Mouse (Mus musculus): ENCODE measurements around the gene Rps21. TPM values are rescaled to one million over a fixed set of nuclear protein-coding genes. Genes with fewer than 3 reads are reported as not detected.
"Not testable (repeated sequence)": the region's sequence is repeated elsewhere in the genome, so short reads cannot be mapped to it uniquely, and the experiment has no call there.

Gene Rps21
- polyA plus RNA-seq, 1 experiment from 2014 or later = 560 TPM

DNA sequence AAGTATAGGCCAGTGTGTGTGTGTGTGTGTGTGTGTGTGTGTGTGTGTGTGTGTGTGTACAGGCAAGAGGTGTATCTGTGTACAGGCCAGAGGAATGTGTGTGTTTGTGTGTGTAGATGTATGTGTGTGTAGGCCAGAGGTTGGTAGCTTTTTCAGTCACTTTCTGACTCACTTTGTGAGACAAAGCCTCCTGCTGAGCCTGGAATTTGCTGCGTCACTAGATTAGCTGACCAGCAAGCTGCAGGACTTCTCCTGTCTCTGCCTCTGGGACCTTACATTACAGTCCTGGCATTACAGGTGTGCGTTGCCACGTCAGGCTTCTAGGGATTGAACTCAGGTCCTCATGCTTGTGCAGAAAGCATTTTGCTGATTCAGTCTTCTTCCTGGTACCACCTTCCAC is 5.3 kb upstream of the Rps21 start:
- H3K4me1 ChIP-seq = peaks cover 29% of the 10 kb centered on the region
- WGBS = 38% methylated on average over 3 of the region's 3 CpGs

DNA sequence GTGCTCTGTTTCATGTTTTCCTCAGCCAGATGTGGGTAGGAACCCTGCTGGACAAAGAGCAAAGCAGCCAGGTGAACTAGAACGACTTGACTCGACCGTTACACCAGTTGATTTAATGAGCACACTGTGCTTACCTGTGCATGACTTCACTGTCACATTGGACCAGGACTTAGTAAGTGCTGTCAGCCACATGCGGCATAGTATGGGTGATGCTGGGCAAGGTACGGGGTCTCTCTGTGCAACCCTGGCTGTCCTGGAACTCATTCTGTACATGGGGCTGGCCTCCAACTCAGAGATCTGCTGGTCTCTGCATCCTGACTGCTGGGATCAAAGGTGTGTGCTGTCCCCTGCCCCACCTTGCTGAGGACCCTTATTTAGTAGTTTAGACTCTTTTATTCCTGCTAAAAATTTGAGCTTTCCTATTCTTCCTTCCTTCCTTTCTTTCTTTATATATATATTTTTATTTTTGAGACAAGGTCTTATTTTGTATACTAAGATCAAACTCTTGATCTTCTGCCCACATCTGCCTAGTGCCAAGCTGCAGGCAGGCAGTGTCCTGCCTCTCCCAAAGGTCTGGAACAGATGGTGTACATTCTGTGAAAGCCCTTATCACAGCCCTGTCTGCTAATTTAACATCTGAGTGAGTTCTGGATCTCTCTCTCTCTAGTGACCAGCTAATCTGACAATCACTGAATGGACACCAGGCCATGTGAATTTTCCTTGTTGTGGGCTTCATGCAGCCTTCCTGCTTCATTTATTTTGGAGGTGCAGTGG is 2.6 kb upstream of the Rps21 start:
- peaks cover 39% of the 10 kb centered on the region for H3K4me1 ChIP-seq
- H3K36me3 ChIP-seq (replicated peaks) = peaks cover 21% of the 10 kb centered on the region
- H3K9me3 ChIP-seq = no peaks in the 10 kb centered on the region
- DNase-seq (ENCODE audit: extremely low spot score, low spot score) = no peak
- H3K4me3 ChIP-seq = no peak overlapping the region
- H3K27me3 ChIP-seq (ENCODE audit: poor library complexity, severe bottlenecking) = no peaks in the 10 kb centered on the region
- H3K27ac ChIP-seq = no peak overlapping the region
- 91% methylated on average over 5 of the region's 5 CpGs for WGBS

More for the DNA sequence above, 5.3 kb upstream of the Rps21 start:
- no peaks in the 10 kb centered on the region for H3K36me3 ChIP-seq (replicated peaks)
- no peak overlapping the region for H3K4me3 ChIP-seq
- no peak for DNase-seq (ENCODE audit: extremely low spot score, low spot score)
- H3K27ac ChIP-seq = no peak overlapping the region
- H3K9me3 ChIP-seq = no peaks in the 10 kb centered on the region
- no peaks in the 10 kb centered on the region for H3K27me3 ChIP-seq (ENCODE audit: poor library complexity, severe bottlenecking)

DNA sequence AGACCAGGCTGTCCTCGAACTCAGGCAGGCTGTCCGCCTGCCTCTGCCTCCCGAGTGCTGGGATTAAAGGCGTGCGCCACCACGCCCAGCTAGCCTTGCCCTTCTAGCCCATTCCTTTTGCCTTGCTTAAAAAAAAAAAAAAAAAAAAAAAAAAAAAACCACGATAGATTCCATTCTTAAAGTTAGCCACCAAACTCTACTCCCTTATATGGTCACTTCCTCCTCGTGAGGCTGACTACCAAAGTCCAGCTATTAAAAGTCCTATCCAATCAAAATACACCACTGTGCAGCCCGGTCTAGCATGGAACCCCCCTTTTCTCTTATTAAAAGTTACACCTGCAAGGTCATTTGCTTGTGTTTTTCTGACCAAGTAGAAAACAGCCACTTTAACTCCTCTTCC is 1.5 kb upstream of the Rps21 start:
- Histone ChIP-seq H3K4me1 (peaks cover 38% of the 10 kb centered on the region), H3K9me3 (no peaks in the 10 kb centered on the region), H3K27ac (peak overlapping the region; percentile 94), H3K4me3 (peak overlapping the region; percentile 91), H3K27me3 (ENCODE audit: poor library complexity, severe bottlenecking) (no peaks in the 10 kb centered on the region), H3K36me3 (replicated peaks) (peaks cover 32% of the 10 kb centered on the region)
- no peak for DNase-seq (ENCODE audit: extremely low spot score, low spot score)
- 94% methylated on average over 9 of the region's 9 CpGs for WGBS

DNA sequence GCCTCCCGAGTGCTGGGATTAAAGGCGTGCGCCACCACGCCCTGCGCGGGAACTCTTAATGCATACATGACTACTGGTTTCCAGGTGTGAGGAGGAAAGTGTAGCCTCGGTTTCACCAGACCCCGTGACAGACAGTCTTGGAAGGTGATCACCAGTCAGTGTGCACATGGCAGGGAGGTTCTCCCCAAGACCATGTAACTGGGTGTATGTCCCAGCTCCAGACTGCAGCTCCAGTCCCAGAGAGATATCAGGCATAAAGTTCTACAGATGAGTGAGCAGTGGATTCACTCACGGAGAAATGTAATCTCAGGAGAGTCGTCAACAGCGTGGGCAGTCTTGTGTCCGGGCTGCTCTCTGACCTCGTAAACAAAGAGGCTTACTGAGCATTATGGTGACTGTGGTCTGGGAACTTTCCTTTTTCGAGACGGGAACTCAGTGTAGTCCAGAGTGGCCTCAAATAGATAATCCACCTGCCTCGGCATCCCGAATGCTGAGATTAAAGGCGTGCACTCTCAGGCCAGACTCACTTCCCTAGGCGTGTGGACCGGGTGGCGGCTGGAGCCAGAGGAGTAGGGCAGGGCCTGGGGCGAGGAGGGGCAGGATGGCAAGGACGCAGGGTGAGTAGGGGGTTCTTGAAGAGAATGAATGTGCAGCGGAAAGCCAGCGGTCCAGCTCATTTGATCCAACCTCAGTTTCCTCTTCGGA is 729 bp upstream of the Rps21 start:
- no peak for DNase-seq (ENCODE audit: extremely low spot score, low spot score)
- H3K9me3 ChIP-seq = no peaks in the 10 kb centered on the region
- WGBS = 26% methylated on average over 26 of the region's 26 CpGs
- H3K27me3 ChIP-seq (ENCODE audit: poor library complexity, severe bottlenecking) = no peaks in the 10 kb centered on the region
- H3K36me3 ChIP-seq (replicated peaks) = peaks cover 40% of the 10 kb centered on the region
- peaks cover 32% of the 10 kb centered on the region for H3K4me1 ChIP-seq
- peak overlapping the region; percentile 94 for H3K27ac ChIP-seq
- H3K4me3 ChIP-seq = peak overlapping the region; percentile 91

DNA sequence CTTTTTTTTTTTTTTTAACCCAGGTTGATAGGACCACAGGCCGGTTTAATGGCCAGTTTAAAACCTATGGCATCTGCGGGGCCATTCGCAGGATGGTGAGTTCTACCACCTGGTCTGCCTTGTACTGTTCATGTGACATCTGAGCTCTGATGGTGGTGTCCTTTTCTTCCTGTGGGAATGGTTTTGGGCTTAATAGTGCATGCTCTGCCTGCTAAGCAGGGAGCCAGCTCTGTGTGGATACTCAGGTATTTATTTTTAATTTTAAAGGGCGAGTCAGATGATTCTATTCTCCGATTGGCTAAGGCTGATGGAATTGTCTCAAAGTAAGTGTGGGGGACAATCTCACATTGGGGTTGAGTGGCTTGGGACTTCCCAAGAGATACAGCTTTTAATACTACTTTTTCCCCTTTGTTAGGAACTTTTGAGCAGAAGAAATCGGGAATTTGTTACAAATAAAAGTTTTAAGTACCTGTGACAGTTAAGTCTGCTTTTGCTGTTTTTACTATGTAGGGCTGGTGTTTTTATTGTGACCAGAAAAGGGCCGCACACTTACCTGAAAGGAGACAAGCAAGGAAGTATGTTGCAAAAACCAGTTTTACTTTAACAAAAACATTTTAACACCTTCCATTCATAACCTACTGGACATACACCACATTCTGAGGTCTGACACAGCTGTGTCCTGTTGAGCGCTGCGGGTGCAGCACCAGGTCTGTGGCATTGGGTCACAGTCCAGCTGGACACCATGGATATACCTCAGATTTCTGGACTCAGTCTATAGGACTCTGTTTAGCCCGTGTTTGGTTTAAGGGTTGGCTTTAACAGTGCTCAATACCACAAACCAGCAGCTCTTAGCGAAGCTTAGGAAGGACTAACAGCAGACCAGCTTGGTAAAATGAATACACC is 1.0 kb downstream of the Rps21 start:
- Histone ChIP-seq H3K4me3 (peak overlapping the region; percentile 91), H3K27ac (peak overlapping the region; percentile 94), H3K36me3 (replicated peaks) (peaks cover 57% of the 10 kb centered on the region), H3K9me3 (no peaks in the 10 kb centered on the region), H3K27me3 (ENCODE audit: poor library complexity, severe bottlenecking) (no peaks in the 10 kb centered on the region), H3K4me1 (peaks cover 26% of the 10 kb centered on the region)
- WGBS = 55% methylated on average over 11 of the region's 11 CpGs
- no peak for DNase-seq (ENCODE audit: extremely low spot score, low spot score)

DNA sequence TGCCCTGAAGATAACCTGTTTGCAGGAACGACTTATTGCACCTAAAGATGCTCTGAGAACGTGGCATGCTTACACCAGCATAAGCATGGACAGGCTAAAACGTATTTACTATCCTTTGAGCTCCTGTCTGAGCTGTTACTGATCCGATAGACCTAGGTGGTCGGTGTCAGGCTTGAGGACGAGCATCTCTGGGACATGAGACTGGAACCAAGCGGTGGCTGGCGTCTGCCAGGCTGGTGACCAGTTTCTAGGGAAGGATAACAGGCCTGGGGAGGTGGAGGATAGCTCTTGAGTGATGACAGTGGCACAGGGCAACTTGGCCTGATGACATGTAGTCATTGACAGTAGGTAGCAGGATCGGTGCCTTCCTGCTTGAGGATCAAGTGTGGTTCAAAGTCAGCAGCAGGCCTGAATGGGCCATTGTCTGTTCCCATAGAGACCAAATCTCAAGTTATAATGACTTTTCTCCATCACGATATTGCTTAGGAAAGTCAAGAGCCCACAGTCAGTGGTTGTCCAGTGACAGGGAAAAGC is 1.8 kb downstream of the Rps21 start:
- DNase-seq (ENCODE audit: extremely low spot score, low spot score); H3K9me3 ChIP-seq; H3K27me3 ChIP-seq (ENCODE audit: poor library complexity, severe bottlenecking); H3K27ac ChIP-seq; H3K4me3 ChIP-seq: not testable (repeated sequence)
- peaks cover 65% of the 10 kb centered on the region for H3K36me3 ChIP-seq (replicated peaks)
- 82% methylated on average over 10 of the region's 10 CpGs for WGBS
- peaks cover 26% of the 10 kb centered on the region for H3K4me1 ChIP-seq

DNA sequence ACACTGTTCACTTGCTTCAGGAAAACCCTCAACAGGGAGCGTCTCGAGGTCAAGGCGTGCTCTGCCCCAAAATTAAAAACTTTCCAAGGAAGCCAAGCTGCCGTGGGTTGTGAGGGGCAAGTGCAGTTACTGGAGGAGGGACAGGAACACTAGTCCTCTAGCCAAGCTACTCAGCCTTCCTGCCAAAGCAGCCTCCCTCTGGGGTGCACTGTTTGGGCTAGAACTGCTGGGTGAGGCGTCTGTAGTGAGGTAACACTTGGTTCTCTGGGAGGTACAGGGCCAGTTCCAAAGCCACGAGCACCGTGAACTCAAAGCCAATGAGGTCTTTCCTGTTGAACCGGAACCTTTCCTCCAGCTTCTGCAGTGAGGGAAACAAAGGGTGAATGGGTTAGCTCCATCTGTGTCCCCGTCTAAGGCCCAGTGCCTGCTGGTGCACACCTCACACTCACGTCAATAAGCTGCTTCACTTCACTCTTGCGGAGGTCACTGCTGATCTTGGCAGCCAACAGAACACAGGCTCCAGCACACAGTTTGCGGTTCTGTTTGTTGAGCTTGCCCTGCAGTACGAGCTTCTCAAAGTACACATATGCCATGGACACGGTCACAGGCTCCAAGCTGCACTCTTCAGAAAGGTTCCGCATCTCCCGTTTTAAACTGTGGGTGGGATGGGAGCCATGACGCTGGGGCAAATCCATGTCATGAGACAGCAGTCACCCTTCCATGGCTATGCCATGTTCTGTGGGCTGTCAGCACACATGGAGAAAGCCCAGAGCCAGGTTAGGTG is 2.8 kb downstream of the Rps21 start:
- Histone ChIP-seq H3K36me3 (replicated peaks) (peaks cover 73% of the 10 kb centered on the region), H3K4me1 (peaks cover 26% of the 10 kb centered on the region)
- not testable (repeated sequence) for H3K27ac ChIP-seq; H3K4me3 ChIP-seq; H3K27me3 ChIP-seq (ENCODE audit: poor library complexity, severe bottlenecking); H3K9me3 ChIP-seq; DNase-seq (ENCODE audit: extremely low spot score, low spot score)
- WGBS = 77% methylated on average over 17 of the region's 17 CpGs

DNA sequence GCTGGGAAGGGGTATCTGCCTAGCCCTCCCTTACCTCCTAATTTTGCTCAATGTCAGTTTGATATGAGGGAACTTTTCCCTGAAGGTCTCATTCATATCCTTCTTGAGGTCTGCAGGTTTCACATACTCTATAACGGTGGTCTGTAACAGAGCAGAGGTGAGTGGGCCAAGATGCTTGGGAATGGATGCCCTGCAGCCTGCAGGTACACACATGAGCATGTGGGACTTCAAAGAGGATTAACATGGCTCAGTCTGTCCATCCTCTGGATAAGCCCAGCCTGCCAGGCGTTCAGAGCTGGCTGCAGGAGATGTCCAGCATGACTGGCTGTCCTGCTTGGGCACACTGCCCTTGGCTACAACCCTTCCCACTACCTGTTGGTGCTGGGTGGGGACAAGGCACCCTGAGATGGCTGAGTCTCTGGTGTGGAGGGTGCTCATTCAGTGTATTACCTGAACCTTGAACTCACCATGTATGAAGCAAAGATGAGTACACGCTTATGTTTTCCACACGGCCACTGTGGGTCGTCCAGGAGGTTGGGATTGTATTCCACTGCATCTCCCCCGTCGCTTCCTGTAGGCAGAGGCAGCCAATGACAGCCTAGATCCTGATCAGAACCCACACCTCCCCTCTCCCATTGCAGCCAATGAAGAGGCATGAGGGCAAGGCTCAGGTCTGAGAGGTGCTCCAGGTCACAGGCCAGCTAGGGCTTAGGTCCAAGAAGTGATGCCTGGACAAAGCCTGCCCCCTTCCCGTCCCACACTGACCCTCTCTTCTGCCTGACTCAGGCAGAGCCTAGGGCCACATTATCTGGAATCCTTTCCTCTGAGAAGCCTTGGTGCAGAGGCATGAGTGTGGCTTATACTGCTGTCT is 3.7 kb downstream of the Rps21 start:
- WGBS = 70% methylated on average over 8 of the region's 8 CpGs
- Histone ChIP-seq H3K36me3 (replicated peaks) (peaks cover 73% of the 10 kb centered on the region), H3K27me3 (ENCODE audit: poor library complexity, severe bottlenecking) (no peaks in the 10 kb centered on the region), H3K27ac (no peak overlapping the region), H3K9me3 (no peaks in the 10 kb centered on the region), H3K4me1 (peaks cover 24% of the 10 kb centered on the region), H3K4me3 (no peak overlapping the region)
- DNase-seq (ENCODE audit: extremely low spot score, low spot score) = no peak

DNA sequence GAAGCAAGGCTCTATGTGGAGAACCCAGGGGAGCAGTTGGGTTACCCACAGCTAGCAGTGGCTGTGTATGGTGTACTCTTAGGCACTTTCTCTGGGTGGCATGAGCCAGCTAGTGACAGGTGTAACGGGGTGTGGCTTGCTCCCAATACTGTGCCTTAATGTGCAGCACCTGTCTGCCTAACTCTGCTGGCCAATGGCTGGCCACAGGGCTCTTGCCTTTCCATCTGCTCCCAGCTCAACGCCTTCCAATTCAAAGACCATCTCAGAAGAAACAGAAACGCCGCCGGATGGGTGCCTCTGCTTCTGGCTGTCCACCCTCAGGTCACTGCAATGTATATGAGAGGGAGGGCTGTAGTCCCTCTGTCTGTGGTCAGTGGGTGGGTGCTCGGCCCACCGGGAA is 4.7 kb downstream of the Rps21 start:
- H3K4me1 ChIP-seq = peaks cover 15% of the 10 kb centered on the region
- 94% methylated on average over 7 of the region's 7 CpGs for WGBS
- no peaks in the 10 kb centered on the region for H3K27me3 ChIP-seq (ENCODE audit: poor library complexity, severe bottlenecking)
- no peak overlapping the region for H3K4me3 ChIP-seq
- no peak for DNase-seq (ENCODE audit: extremely low spot score, low spot score)
- H3K9me3 ChIP-seq = no peaks in the 10 kb centered on the region
- H3K36me3 ChIP-seq (replicated peaks) = peaks cover 83% of the 10 kb centered on the region
- H3K27ac ChIP-seq = no peak overlapping the region

DNA sequence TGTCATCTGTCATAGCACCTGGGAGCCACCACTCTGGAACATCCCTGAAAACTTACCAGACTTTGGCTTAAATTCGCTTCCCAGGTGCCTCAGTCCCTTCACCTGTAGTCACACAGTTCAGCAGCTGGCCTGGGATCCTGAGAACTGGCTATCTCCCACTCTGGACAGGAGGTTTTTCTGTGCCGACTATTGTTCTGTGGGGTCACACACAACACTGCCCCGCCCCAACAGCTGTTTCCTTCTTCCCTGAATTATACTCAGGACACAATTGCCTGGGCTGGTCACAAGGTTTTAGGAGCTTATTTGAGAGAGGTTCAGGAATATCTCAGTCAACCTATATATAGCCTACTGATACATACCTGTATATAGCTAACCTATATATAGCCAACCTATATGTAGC is 5.3 kb downstream of the Rps21 start:
- WGBS = 88% methylated on average over 3 of the region's 3 CpGs
- Histone ChIP-seq H3K4me1 (peaks cover 15% of the 10 kb centered on the region), H3K36me3 (replicated peaks) (peaks cover 88% of the 10 kb centered on the region), H3K27ac (no peak overlapping the region), H3K27me3 (ENCODE audit: poor library complexity, severe bottlenecking) (no peaks in the 10 kb centered on the region), H3K9me3 (no peaks in the 10 kb centered on the region), H3K4me3 (no peak overlapping the region)
- no peak for DNase-seq (ENCODE audit: extremely low spot score, low spot score)

DNA sequence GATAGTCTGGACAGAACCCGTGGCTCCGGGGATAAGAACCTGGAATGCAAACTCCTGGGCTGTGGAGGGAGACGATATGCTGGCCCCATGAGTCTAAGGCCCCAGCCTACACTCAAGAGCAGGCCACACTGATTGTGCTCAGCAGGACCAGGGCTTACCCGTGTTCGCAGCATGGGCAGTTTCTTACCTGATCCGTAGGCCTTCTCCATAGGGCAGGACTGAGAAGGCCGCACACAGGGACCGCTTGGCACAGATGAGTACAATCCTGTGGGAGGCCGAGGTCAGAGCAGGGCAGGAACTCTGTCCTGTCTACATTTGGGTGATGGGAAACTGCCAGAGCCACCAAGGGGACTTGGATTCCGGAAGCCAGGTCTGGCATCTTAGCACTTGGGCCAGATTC is 5.7 kb downstream of the Rps21 start:
- H3K36me3 ChIP-seq (replicated peaks) = peaks cover 88% of the 10 kb centered on the region
- no peak for DNase-seq (ENCODE audit: extremely low spot score, low spot score)
- no peaks in the 10 kb centered on the region for H3K27me3 ChIP-seq (ENCODE audit: poor library complexity, severe bottlenecking)
- no peak overlapping the region for H3K4me3 ChIP-seq
- 93% methylated on average over 10 of the region's 10 CpGs for WGBS
- H3K27ac ChIP-seq = no peak overlapping the region
- peaks cover 14% of the 10 kb centered on the region for H3K4me1 ChIP-seq
- no peaks in the 10 kb centered on the region for H3K9me3 ChIP-seq

All from forebrain, embryonic 10.5 days (tissue).